Mouse (Mus musculus) liver, postnatal 0 days (tissue): ENCODE results near the gene Dmrta1. TPM values are rescaled to one million over a fixed set of nuclear protein-coding genes. Genes with fewer than 3 reads are reported as not detected.

ENCODE experiments used
- ATAC-seq: fragments of 200-750 bp; cut with Nextera tagmentation; 2 replicates; pipeline ENCODE4 v1.8.0; 2017; ENCODE audit warnings: mild to moderate bottlenecking, moderate library complexity
- DNase-seq: peaks from one replicate; pipeline ENCODE4 v3.0.0-alpha.2; 2016
- H3K27ac ChIP-seq: fragments of 300-500 bp; sonication (generic); 2 replicates; pipeline ENCODE4 v1.5.1; 2014; ENCODE audit warnings: antibody characterized with exemption, moderate library complexity, mild to moderate bottlenecking, low read depth
- H3K27me3 ChIP-seq: fragments of 300-500 bp; sonication (generic); 2 replicates; pipeline ENCODE4 v1.6.1; 2014; ENCODE audit warnings: low read length, control low read depth, mixed read lengths; ENCODE audit not compliant: insufficient read depth
- H3K36me3 ChIP-seq: fragments of 300-500 bp; sonication (generic); replicated peaks from 2 replicates; pipeline ENCODE4 v1.6.1; 2014; ENCODE audit warnings: mild to moderate bottlenecking, control low read depth, low read length, moderate library complexity, mixed read lengths; ENCODE audit not compliant: insufficient read depth
- H3K4me1 ChIP-seq: fragments of 300-500 bp; sonication (generic); 2 replicates; pipeline ENCODE4 v1.6.1; 2014; ENCODE audit warnings: antibody characterized with exemption, mild to moderate bottlenecking, control low read depth; ENCODE audit not compliant: insufficient read depth
- H3K4me2 ChIP-seq: fragments of 300-500 bp; sonication (generic); 2 replicates; pipeline ENCODE4 v1.6.1; 2014; ENCODE audit warnings: low read depth, mild to moderate bottlenecking, low read length, moderate library complexity, mixed read lengths
- H3K4me3 ChIP-seq: fragments of 300-500 bp; sonication (generic); 2 replicates; pipeline ENCODE4 v1.5.1; 2014; ENCODE audit warnings: low read depth, low read length
- H3K9ac ChIP-seq: fragments of 300-500 bp; sonication (generic); replicated peaks from 2 replicates; pipeline ENCODE4 v1.6.1; 2014; ENCODE audit warnings: mild to moderate bottlenecking, moderate library complexity
- H3K9me3 ChIP-seq: fragments of 300-500 bp; sonication (generic); 2 replicates; pipeline ENCODE4 v1.6.1; 2016; ENCODE audit warnings: mild to moderate bottlenecking, control low read depth, low read length, mixed read lengths
- CTCF ChIP-seq: sonication (generic); IDR thresholded peaks from 2 replicates; pipeline ENCODE4 v1.5.1; 2016; ENCODE audit warnings: antibody characterized with exemption, low read depth
- EP300 ChIP-seq: IDR thresholded peaks from 2 replicates; pipeline ENCODE4 v1.6.1; 2016; ENCODE audit warnings: antibody characterized with exemption, low read depth, mild to moderate bottlenecking
- WGBS: fragments of 180-500 bp; shearing (Covaris S2); extraction: QIAGEN DNeasy Blood & Tissue Kit; methylation state at CpG from one replicate; pipeline ENCODE4 v1.1.7; 2014; ENCODE audit not compliant: insufficient replicate concordance; 5-methylcytosine and 5-hydroxymethylcytosine counted together
- polyA plus RNA-seq: library from polyadenylated mRNA; unstranded; fragments of >200 nt; fragmentation: Nextera tagmentation; extraction: Ambion mirVana; gene quantifications from 2 replicates; pipeline ENCODE4 v1.2.1, GENCODE M21; 2015

The Dmrta1 gene
- polyA plus RNA-seq, 1 experiment from 2014 or later = not detected

GRCm38 (mm10) chr4:89650352-89651311 lies 28.6 kb upstream of the Dmrta1 start:
- DNase-seq (no peak), ATAC-seq (no peak)
- Histone ChIP-seq H3K4me1 (no peaks in the 10 kb centered on the region), H3K4me2 (no peak overlapping the region), H3K27me3 (no peaks in the 10 kb centered on the region), H3K9ac (no peak overlapping the region), H3K27ac (no peak overlapping the region), H3K4me3 (no peak overlapping the region), H3K9me3 (no peaks in the 10 kb centered on the region), H3K36me3 (no peaks in the 10 kb centered on the region)
- TF ChIP-seq CTCF (no peak), EP300 (no peak)
- 78% methylated on average over 20 of the region's 20 CpGs for WGBS

- no peaks in the 10 kb centered on the region for H3K4me1 ChIP-seq
- H3K27me3 ChIP-seq = no peaks in the 10 kb centered on the region
- no peak for TF ChIP-seq CTCF
- TF ChIP-seq EP300 = no peak
- no peaks in the 10 kb centered on the region for H3K9me3 ChIP-seq
- no peak for DNase-seq
- H3K27ac ChIP-seq = no peak overlapping the region
- H3K4me2 ChIP-seq = no peak overlapping the region
- 66% methylated on average over 2 of the region's 2 CpGs for WGBS
- H3K9ac ChIP-seq = no peak overlapping the region
- H3K4me3 ChIP-seq = no peak overlapping the region
- H3K36me3 ChIP-seq = no peaks in the 10 kb centered on the region
- no peak for ATAC-seq
Observed at GRCm38 (mm10) chr4:89651312-89651686, 27.9 kb upstream of the Dmrta1 start.

- no peaks in the 10 kb centered on the region for H3K27me3 ChIP-seq
- TF ChIP-seq CTCF = no peak
- TF ChIP-seq EP300 = no peak
- H3K9ac ChIP-seq = no peak overlapping the region
- no peaks in the 10 kb centered on the region for H3K9me3 ChIP-seq
- no peaks in the 10 kb centered on the region for H3K4me1 ChIP-seq
- H3K4me3 ChIP-seq = no peak overlapping the region
- H3K27ac ChIP-seq = no peak overlapping the region
- H3K4me2 ChIP-seq = no peak overlapping the region
- 58% methylated on average over 1 of the region's 1 CpGs for WGBS
- H3K36me3 ChIP-seq = no peaks in the 10 kb centered on the region
- no peak for ATAC-seq
- DNase-seq = no peak
Observed at GRCm38 (mm10) chr4:89651779-89652178, 27.5 kb upstream of the Dmrta1 start.

- no peak for ATAC-seq
- TF ChIP-seq EP300 (no peak), CTCF (no peak)
Observed at GRCm38 (mm10) chr4:89663406-89663805, 15.8 kb upstream of the Dmrta1 start.

GRCm38 (mm10) chr4:89674711-89675110 lies 4.5 kb upstream of the Dmrta1 start:
- Histone ChIP-seq H3K27ac (no peak overlapping the region), H3K27me3 (no peaks in the 10 kb centered on the region), H3K4me3 (no peak overlapping the region), H3K4me2 (no peak overlapping the region), H3K4me1 (no peaks in the 10 kb centered on the region), H3K9ac (no peak overlapping the region), H3K36me3 (no peaks in the 10 kb centered on the region), H3K9me3 (no peaks in the 10 kb centered on the region)
- no peak for TF ChIP-seq EP300
- TF ChIP-seq CTCF = no peak
- ATAC-seq (no peak), DNase-seq (no peak)
- WGBS = 62% methylated on average over 3 of the region's 3 CpGs

More at GRCm38 (mm10) chr4:89663406-89663805, 15.8 kb upstream of the Dmrta1 start:
- Histone ChIP-seq H3K36me3 (no peaks in the 10 kb centered on the region), H3K4me3 (no peak overlapping the region), H3K9me3 (no peaks in the 10 kb centered on the region), H3K27me3 (no peaks in the 10 kb centered on the region), H3K4me2 (no peak overlapping the region), H3K9ac (no peak overlapping the region), H3K27ac (no peak overlapping the region), H3K4me1 (no peaks in the 10 kb centered on the region)
- DNase-seq = no peak
- 65% methylated on average over 2 of the region's 2 CpGs for WGBS

GRCm38 (mm10) chr4:89677903-89678302 lies 1.3 kb upstream of the Dmrta1 start:
- no peaks in the 10 kb centered on the region for H3K4me1 ChIP-seq
- no peak for TF ChIP-seq CTCF
- no peak for TF ChIP-seq EP300
- H3K27ac ChIP-seq = no peak overlapping the region
- no peak overlapping the region for H3K4me3 ChIP-seq
- H3K27me3 ChIP-seq = no peaks in the 10 kb centered on the region
- H3K4me2 ChIP-seq = no peak overlapping the region
- DNase-seq = no peak
- 83% methylated on average over 7 of the region's 7 CpGs for WGBS
- no peaks in the 10 kb centered on the region for H3K36me3 ChIP-seq
- ATAC-seq = no peak
- H3K9me3 ChIP-seq = no peaks in the 10 kb centered on the region
- no peak overlapping the region for H3K9ac ChIP-seq
